ENCODE assay signal across 9 mouse cellular contexts in genomic region chr7:99473638-99474407, GRCm38 (mm10). TPM values are rescaled to one million over a fixed set of nuclear protein-coding genes. Genes with fewer than 3 reads are reported as not detected.
A peak's percentile ranks its signal among the peaks of the same experiment; 100 is the strongest.
DNase-seq lines count a peak whose midpoint lies in the region; ATAC-seq and TF ChIP-seq lines count a peak whose summit lies in the region.
"Had no signal": no experiment of that assay in that cellular context is flagged by ENCODE, and none has a peak within 500 bp of the region (broad histone marks: within the 10 kb centered on the region; RNA-seq: fewer than 3 reads in every experiment).

No protein-coding gene starts in this region.

- H3K9ac ChIP-seq in forebrain, embryonic 12.5 days, result no peak overlapping the region
- no peak overlapping the region for H3K9ac ChIP-seq in forebrain, embryonic 16.5 days (replicated peaks; ENCODE audit: low read depth, low read length)
- H3K9ac ChIP-seq: heart, embryonic 15.5 days had no signal

- no peak overlapping the region for H3K4me3 ChIP-seq in forebrain, embryonic 12.5 days (replicated peaks)
- H3K4me3 ChIP-seq in forebrain, embryonic 16.5 days (replicated peaks; ENCODE audit: low read length), result no peak overlapping the region
- H3K4me3 ChIP-seq in left cerebral cortex, adult 2 months, result no peak overlapping the region
- H3K4me3 ChIP-seq: heart, embryonic 15.5 days had no signal

- peaks cover 63% of the 10 kb centered on the region for H3K36me3 ChIP-seq in forebrain, embryonic 12.5 days (replicated peaks)
- peaks cover 16% of the 10 kb centered on the region for H3K36me3 ChIP-seq in forebrain, embryonic 16.5 days (ENCODE audit: control insufficient read depth, insufficient read depth)

- peak; percentile 47 to 59 for DNase-seq in right cerebral cortex, postnatal 10 days (ENCODE audit: low spot score in 2 of 2)
- DNase-seq in right cerebral cortex, postnatal 14 days, result no peak
- DNase-seq in liver, result peak; percentile 46
- no peak for DNase-seq in spleen, postnatal 36 days (ENCODE audit: low spot score in 2 of 2)
- DNase-seq in thymus, postnatal 4 days, result no peak
- no peak for DNase-seq in left cerebral cortex, adult 2 months (ENCODE audit: extremely low spot score in 1 of 2, low spot score in 2 of 2)

- H3K27me3 ChIP-seq in forebrain, embryonic 12.5 days, result peaks cover 21% of the 10 kb centered on the region
- H3K27me3 ChIP-seq in forebrain, embryonic 16.5 days (replicated peaks; ENCODE audit: control insufficient read depth, insufficient read depth, low read length), result no peaks in the 10 kb centered on the region
- H3K27me3 ChIP-seq: heart, embryonic 15.5 days had no signal

- ATAC-seq in forebrain, embryonic 12.5 days (ENCODE audit: low FRiP score), result no peak
- ATAC-seq in forebrain, embryonic 16.5 days, result no peak

- no peak for TF ChIP-seq CTCF in left cerebral cortex, adult 2 months (IDR thresholded peaks at IDR 0.05)

- 83% methylated on average over 14 of the region's 14 CpGs for WGBS in forebrain, embryonic 12.5 days
- WGBS in forebrain, embryonic 16.5 days, result 84% methylated on average over 14 of the region's 14 CpGs

- H3K27ac ChIP-seq in forebrain, embryonic 12.5 days, result peak overlapping the region; percentile 81; the same call in 1 of the 2 replicates
- H3K27ac ChIP-seq in forebrain, embryonic 16.5 days (ENCODE audit: low read length), result no peak overlapping the region
- no peak overlapping the region for H3K27ac ChIP-seq in left cerebral cortex, adult 2 months
- H3K27ac ChIP-seq: heart, embryonic 15.5 days had no signal

- intact Hi-C loops in left cerebral cortex, adult 2 months (cut with DNase I), result no loop called here

- H3K4me1 ChIP-seq in forebrain, embryonic 12.5 days, result peaks cover 16% of the 10 kb centered on the region
- H3K4me1 ChIP-seq in forebrain, embryonic 16.5 days (replicated peaks; ENCODE audit: control insufficient read depth, insufficient read depth, low read length), result no peaks in the 10 kb centered on the region

- no peak overlapping the region for H3K4me2 ChIP-seq in forebrain, embryonic 12.5 days
- no peak overlapping the region for H3K4me2 ChIP-seq in forebrain, embryonic 16.5 days (ENCODE audit: low read length)
- H3K4me2 ChIP-seq: heart, embryonic 15.5 days had no signal

- H3K9me3 ChIP-seq in forebrain, embryonic 12.5 days, result no peaks in the 10 kb centered on the region
- H3K9me3 ChIP-seq in forebrain, embryonic 16.5 days (ENCODE audit: control insufficient read depth, low read length), result no peaks in the 10 kb centered on the region
- H3K9me3 ChIP-seq: heart, embryonic 15.5 days had no signal

RNA-seq across cellular contexts. Expression of gene Klhl35, which starts 8.0 kb away (rescaled TPM):
- polyA plus RNA-seq in forebrain, embryonic 12.5 days (2016; fragmentation: Nextera tagmentation; extraction: Ambion mirVana), result 5.6 and 6.8 TPM in 2 replicates
- polyA plus RNA-seq in forebrain, embryonic 16.5 days (2015; fragmentation: Nextera tagmentation; extraction: Ambion mirVana), result 3.8 and 4.0 TPM in 2 replicates
- 1 to 10 TPM; 2.3 to 2.7 TPM for total RNA-seq in left cerebral cortex, adult 2 months (2021)

RNA-seq across cellular contexts. Expression of gene Rps3, which starts 9.7 kb away (rescaled TPM):
- 597 and 603 TPM in 2 replicates for polyA plus RNA-seq in forebrain, embryonic 12.5 days (2016; fragmentation: Nextera tagmentation; extraction: Ambion mirVana)
- polyA plus RNA-seq in forebrain, embryonic 16.5 days (2015; fragmentation: Nextera tagmentation; extraction: Ambion mirVana), result 503 and 525 TPM in 2 replicates
- 100 to 1,000 TPM; 223 to 241 TPM for total RNA-seq in left cerebral cortex, adult 2 months (2021)

Comparison
In these comparisons a context has a peak if more than half of its experiments do, and no peak if none do; other contexts are left out.
1. DNase-seq: peak in right cerebral cortex, postnatal 10 days (2 of 2) and liver (single experiment); none in right cerebral cortex, postnatal 14 days (single experiment), spleen, postnatal 36 days (0 of 2), thymus, postnatal 4 days (single experiment) and left cerebral cortex, adult 2 months (0 of 2).